Mouse (Mus musculus) adrenal gland, adult (tissue): ENCODE data around the gene Tnfrsf11a.
"Not testable (repeated sequence)": the region's sequence is repeated elsewhere in the genome, so short reads cannot be mapped to it uniquely, and the experiment has no call there.

ENCODE experiments used
- DNase-seq, 2 experiments: peaks; one replicate each; pipeline ENCODE4 v3.0.0; 2022 to 2023; ENCODE audit warnings: low spot score in 1 of 2; ENCODE audit not compliant: inconsistent age in 2 of 2

Tnfrsf11a gene

DNA sequence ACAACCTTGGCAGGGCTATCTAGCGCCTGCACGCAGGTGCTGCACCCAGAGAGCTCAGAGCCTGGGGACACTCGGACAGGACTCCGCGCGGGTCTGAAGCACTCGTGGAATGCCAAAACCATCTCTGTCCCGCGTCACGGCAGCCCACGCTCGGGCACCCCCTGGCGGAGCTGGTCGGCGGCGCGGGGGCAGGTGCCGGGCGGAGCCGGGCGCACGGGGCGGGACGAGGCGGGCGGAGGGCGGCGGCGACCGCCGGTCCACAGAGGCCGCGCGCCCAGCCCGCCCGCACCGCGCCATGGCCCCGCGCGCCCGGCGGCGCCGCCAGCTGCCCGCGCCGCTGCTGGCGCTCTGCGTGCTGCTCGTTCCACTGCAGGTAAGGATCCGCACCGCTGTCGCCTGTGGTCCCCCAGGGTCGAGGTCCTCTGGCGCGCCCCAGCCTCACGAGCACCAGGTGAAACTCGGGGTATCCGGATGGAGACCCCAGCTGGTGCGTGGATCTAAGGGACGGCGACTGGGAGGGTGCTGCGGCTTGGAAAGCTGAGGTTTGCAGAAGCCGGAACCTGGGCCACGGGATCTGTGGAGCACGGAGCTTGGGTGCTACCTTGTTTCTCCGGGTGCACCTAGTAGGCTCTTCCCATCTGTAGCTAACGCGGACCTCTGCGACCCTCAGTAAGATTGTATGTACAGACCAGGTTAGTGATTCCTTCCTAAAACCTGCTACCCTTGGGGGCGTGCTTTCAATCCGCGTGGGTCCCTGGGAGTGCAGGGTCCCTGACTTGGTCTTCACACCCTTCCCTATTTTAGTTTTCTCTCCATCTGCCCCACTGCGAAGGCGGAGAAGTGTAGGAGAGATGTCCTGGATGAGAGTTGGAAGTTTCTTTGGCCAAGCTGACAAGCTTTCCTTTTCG lies at the start of gene Tnfrsf11a:
Tnfrsf11a (plus strand) TSS at position 262 of the 908 bp plus-strand sequence.
- peak; percentile 60 to 84 for DNase-seq

DNA sequence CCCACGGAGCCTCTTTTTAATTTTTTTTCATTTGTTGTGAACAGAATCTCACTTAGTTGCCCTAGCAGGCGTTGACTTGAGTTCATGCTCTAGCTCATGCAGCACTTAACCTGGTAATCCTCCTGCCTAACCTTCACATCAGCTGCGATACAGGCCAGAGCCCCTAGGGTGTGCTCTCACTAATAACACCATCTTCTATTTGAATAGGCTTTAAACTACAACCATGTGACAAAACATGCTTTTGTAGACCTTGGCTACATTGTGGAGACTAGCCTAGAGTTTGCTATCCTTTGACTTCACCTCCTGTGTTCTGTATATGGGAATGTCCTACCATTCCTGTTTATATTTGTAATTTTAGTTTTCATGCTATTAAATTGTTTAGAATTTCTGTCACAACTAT lies 45.2 kb upstream of the Tnfrsf11a start:
- DNase-seq, result no peak

DNA sequence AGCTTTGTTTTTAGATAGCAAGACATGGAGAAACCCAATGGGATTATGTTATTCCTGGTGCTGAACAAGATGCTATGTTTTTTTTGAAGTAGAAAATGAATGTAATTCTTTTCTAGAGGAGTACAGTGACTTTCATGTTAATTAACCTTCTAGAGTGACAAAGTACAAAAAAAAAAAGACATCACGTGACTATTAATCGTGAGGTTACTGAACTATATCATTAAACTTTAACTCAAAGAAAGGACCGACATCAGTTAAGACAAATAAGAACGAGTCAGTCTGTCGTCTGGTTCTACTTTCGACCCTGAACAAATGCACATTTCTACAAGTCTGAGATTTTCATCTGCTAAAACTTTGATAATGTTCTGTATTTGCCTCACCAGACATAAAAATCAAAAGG lies 42.2 kb upstream of the Tnfrsf11a start:
- no peak for DNase-seq

GRCm38 (mm10) chr1:105739493-105739892 lies 41.0 kb upstream of the Tnfrsf11a start:
- DNase-seq, result no peak

GRCm38 (mm10) chr1:105742481-105742880 lies 38.0 kb upstream of the Tnfrsf11a start:
- no peak for DNase-seq

DNA sequence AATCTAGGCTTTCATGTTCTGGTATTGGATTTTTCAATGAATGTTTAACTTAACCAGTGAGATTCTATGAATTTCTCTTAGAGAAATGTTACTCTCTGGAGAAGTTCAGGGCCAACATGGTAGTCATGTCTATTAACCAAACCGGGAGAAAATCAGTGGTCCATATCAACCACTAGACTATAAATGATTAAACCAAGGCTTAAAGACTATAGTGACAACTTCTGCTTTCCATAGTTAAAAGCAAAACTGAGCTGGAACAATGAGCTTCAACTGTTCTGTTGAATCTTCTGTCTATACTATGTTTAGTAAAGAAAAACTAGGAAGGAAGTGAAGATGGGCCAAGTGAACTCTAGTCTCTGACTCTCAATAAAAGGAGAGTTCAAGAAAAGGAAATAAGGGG lies 34.1 kb upstream of the Tnfrsf11a start:
- no peak for DNase-seq

- no peak for DNase-seq
These were observed 33.5 kb upstream of the Tnfrsf11a start for GRCm38 (mm10) chr1:105746858-105747596.

DNA sequence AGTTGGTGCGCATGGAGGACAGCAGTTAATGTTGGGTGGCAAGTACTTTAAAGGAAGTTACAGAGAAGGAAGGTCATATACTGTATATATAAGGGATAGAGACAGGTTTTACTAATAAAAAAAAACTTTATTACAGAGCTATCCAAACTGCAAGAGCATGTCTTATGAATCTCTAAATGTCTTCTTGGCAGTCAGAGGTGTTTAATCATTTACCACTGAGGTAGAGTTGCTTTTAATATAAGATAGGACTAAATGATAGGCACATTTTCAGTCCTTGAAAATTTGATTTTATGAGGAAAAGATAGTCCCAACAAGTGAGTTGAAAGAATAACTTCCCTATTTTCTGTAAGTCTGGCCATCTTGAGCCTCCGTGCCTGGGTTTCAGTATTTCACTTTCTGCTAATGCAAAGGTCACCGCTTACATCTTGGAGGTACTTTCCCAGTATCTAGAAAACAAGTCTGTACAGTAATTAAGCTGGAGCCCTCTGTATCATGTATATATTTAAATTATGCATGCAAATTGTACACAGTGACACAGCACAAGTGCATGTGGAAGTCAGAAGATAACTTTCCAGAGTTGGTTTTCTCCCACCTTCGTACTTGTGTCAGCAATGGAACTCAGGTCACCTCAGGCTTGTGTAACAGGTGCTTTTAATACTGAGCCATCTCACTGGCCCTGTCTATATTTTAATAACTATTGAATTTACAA lies 32.3 kb upstream of the Tnfrsf11a start:
- DNase-seq, result no peak

DNA sequence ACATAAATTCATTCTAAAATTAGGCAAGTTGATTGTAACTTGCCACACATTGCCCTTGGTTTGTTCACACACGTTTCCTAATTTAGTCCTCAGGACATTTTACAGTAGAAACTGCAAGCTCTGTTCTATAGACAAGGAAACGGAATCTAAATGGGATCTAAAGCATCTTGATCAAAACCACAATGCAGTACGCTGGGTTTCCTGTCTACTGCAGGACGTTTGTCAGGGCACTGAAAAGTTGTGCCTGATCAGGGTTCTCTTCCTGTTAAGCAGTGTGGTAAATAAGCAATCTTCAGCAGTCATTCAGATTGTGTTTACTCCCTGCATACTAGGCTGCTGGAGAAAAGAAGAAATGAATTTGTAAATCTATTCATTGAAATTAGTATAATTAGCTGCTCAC lies 28.3 kb upstream of the Tnfrsf11a start:
- DNase-seq, result no peak

DNA sequence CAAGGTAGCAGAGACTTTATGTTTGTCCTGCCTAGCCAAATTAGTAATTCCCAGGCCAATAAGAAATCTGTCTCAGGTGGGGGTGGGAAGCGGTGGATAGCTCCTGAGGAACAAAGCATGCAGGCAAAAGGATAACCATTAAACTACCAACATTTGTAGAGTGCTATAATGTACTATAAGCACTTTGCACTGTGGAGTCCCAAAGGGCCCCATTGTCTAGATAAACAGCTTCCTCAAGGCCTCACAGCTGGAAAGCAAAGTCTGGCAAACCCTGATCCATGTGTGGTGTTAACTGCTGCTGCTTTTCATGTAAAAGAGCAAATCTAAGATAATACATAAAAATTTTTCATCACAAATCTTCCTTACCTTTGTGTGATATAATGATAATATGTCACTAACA lies 27.6 kb upstream of the Tnfrsf11a start:
- DNase-seq, result no peak

GRCm38 (mm10) chr1:105758798-105759197 lies 21.7 kb upstream of the Tnfrsf11a start:
- no peak for DNase-seq

- no peak for DNase-seq
These were observed 20.9 kb upstream of the Tnfrsf11a start for GRCm38 (mm10) chr1:105759422-105760165.

DNA sequence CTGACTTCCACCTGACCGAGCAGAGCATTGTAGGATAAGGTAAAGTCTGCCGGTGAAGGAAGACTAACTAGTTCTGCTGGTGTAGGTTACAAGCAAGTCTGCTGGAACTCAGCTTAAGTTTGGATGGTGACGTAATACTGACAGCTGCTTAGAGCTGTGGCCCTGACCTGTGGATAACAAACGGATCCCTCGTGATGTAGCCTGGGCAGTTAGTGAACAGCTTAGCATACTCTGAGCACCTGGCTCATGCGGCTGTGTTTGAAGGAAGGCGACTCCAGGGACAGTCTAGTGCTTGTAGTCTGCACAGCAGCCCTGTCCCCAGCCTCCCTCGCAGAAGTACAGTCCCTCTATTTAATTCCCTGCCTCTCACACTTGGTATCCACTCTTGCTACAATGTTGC lies 14.9 kb upstream of the Tnfrsf11a start:
- DNase-seq, result peak in 1 of 2 experiments; percentile 51

DNA sequence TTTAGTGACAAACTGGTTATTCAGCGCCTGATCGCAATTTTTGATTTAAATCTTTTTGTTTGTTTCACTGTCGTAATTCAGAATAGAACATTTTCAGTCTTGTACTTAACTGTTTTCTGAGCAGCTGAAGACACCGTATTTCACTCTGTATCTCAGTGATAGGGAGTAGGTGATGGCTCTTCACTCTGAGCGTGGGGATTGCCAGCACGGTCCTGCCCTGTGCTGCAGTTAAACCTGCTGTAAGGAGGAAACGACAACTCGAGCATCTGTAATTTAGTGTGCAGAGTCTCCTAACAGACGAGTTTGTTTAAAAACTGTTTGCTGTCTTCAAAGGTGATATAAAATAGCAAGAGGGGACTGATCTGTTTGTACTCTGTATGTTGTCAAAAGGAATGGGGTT lies 14.4 kb upstream of the Tnfrsf11a start:
- DNase-seq, result not testable (repeated sequence)

DNA sequence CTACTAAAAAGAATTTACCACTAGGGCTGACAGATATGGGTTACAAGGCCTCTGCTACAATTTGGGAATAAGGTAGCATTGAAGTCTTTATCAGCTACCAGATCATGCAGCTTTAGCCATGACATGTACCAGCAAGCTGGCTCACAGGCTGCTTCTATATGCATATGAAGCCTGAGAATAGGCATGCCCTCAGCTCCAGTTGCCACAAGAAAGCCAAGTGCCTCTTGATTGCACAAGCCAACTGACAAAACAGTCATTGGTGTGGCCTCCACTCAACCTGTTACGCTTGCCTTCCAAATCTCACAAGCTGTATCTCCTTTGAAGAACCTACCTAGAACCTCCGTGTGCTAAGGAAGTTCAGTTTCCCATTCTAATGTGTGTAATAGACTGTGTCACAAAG lies 12.1 kb upstream of the Tnfrsf11a start:
- DNase-seq, result no peak

GRCm38 (mm10) chr1:105770685-105771084 lies 9.8 kb upstream of the Tnfrsf11a start:
- no peak for DNase-seq

DNA sequence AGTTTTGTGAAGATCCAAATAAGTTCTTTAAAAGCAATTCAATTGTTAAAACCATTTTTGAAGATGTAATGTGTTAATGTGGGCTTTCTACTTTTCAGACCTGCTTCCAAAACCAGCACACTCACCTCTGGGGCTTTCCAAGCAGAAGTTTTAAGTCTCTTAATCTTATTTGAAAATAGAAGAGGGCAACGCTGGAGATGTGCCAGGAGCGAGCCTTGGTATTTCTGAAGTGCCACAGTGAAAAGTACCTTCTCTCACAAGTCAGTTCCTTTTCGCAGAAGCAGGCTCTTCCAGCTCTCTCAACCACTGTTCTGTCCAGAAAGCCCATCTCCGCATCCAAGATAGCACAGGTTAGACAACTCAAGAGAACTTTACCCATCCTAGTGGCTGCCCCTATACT lies 4.1 kb upstream of the Tnfrsf11a start:
- no peak for DNase-seq

GRCm38 (mm10) chr1:105780079-105780456 lies 450 bp upstream of the Tnfrsf11a start:
- no peak for DNase-seq

DNA sequence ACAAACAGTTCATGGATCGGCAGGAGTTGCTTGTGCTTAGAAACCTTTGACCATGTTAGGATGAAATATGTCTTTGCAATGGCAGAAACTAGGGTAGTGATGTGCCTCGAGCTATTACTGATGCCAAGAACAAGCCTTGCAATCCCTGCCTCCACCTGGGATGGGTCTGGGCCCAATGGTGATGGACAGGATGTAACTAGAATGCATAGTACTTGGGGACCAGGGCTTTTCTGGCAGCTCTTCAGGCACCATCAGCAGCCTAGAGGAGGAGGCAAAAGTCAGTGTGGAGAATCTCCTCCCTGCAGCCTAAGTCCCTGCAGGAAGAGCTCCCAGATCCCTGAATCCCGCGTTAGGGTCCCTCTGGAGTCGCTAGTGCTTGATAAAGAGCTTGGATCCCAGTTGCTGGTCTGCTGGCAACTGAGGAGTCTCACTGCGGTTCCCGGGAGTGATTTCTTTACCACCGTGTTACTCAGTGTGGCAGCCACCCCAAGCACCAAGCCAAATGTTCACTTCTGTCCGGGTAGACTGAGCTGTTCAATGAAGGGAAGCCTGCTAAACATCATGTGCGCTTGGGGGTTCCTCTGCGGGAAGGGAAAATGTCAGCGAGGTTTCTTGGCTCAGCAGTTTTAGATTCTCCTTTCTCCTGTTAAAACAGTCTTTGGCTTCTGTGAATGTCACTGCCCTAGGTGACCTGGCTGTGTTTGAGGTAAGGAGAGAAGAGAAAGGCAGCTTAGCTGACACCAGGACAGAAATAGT lies 1.1 kb downstream of the Tnfrsf11a start:
- peak in 1 of 2 experiments; percentile 36 for DNase-seq
